Mouse (Mus musculus): ENCODE results near the gene Zfp184. TPM values are rescaled to one million over a fixed set of nuclear protein-coding genes. Genes with fewer than 3 reads are reported as not detected.

Zfp184 gene
- polyA plus RNA-seq, 1 experiment from 2014 or later, result 27.9 TPM

GRCm38 (mm10) chr13:21933626-21934548 is 11.0 kb upstream of the Zfp184 start:
- Histone ChIP-seq H3K27me3 (ENCODE audit: control insufficient read depth, insufficient read depth, low read length) (no peaks in the 10 kb centered on the region), H3K9me3 (ENCODE audit: control insufficient read depth, low read length) (no peaks in the 10 kb centered on the region), H3K4me1 (ENCODE audit: control insufficient read depth, insufficient read depth, low read length) (no peaks in the 10 kb centered on the region), H3K4me2 (peak overlapping the region; percentile 18; the same call in 1 of the 2 replicates), H3K4me3 (ENCODE audit: low read depth, low read length) (no peak overlapping the region), H3K27ac (ENCODE audit: low read depth, low read length) (no peak overlapping the region), H3K36me3 (ENCODE audit: control insufficient read depth, insufficient read depth, low read length) (no peaks in the 10 kb centered on the region), H3K9ac (ENCODE audit: low read length) (no peak overlapping the region)
- WGBS, result 2% methylated on average over 28 of the region's 28 CpGs
- DNase-seq (ENCODE audit: low spot score, missing footprints) (peak; percentile 95), ATAC-seq (ENCODE audit: low FRiP score) (0 out of 2 replicates have a peak, but pooled peaks have one; percentile 27)

GRCm38 (mm10) chr13:21934982-21935791 is 9.7 kb upstream of the Zfp184 start:
- WGBS, result 10% methylated on average over 17 of the region's 17 CpGs
- ATAC-seq (ENCODE audit: low FRiP score), result 0 out of 2 replicates have a peak, but pooled peaks have one; percentile 27
- H3K27ac ChIP-seq (ENCODE audit: low read depth, low read length), result no peak overlapping the region

GRCm38 (mm10) chr13:21935833-21936232 is 9.1 kb upstream of the Zfp184 start:
- ATAC-seq (ENCODE audit: low FRiP score) (no peak), DNase-seq (ENCODE audit: low spot score, missing footprints) (no peak)
- Histone ChIP-seq H3K27ac (ENCODE audit: low read depth, low read length) (no peak overlapping the region), H3K4me2 (peak overlapping the region; percentile 15; the same call in 1 of the 2 replicates), H3K4me3 (ENCODE audit: low read depth, low read length) (no peak overlapping the region), H3K27me3 (ENCODE audit: control insufficient read depth, insufficient read depth, low read length) (no peaks in the 10 kb centered on the region), H3K36me3 (ENCODE audit: control insufficient read depth, insufficient read depth, low read length) (no peaks in the 10 kb centered on the region), H3K9ac (ENCODE audit: low read length) (no peak overlapping the region), H3K9me3 (ENCODE audit: control insufficient read depth, low read length) (no peaks in the 10 kb centered on the region), H3K4me1 (ENCODE audit: control insufficient read depth, insufficient read depth, low read length) (no peaks in the 10 kb centered on the region)
- WGBS, result 3% methylated on average over 7 of the region's 7 CpGs

More at GRCm38 (mm10) chr13:21934982-21935791, 9.7 kb upstream of the Zfp184 start:
- no peaks in the 10 kb centered on the region for H3K9me3 ChIP-seq (ENCODE audit: control insufficient read depth, low read length)
- no peak overlapping the region for H3K4me2 ChIP-seq
- H3K9ac ChIP-seq (ENCODE audit: low read length), result no peak overlapping the region
- H3K4me3 ChIP-seq (ENCODE audit: low read depth, low read length), result no peak overlapping the region
- H3K4me1 ChIP-seq (ENCODE audit: control insufficient read depth, insufficient read depth, low read length), result no peaks in the 10 kb centered on the region
- no peaks in the 10 kb centered on the region for H3K36me3 ChIP-seq (ENCODE audit: control insufficient read depth, insufficient read depth, low read length)
- H3K27me3 ChIP-seq (ENCODE audit: control insufficient read depth, insufficient read depth, low read length), result no peaks in the 10 kb centered on the region
- DNase-seq (ENCODE audit: low spot score, missing footprints), result peak; percentile 95

- DNase-seq (ENCODE audit: low spot score, missing footprints) (peak; percentile 91), ATAC-seq (ENCODE audit: low FRiP score) (peak; percentile 4; the same call in 1 of the 2 replicates)
- Histone ChIP-seq H3K9ac (ENCODE audit: low read length) (no peak overlapping the region), H3K36me3 (ENCODE audit: control insufficient read depth, insufficient read depth, low read length) (no peaks in the 10 kb centered on the region), H3K4me1 (ENCODE audit: control insufficient read depth, insufficient read depth, low read length) (peaks cover 2% of the 10 kb centered on the region; the same call in 1 of the 2 replicates), H3K4me2 (peak overlapping the region; percentile 19), H3K9me3 (ENCODE audit: control insufficient read depth, low read length) (no peaks in the 10 kb centered on the region), H3K27ac (ENCODE audit: low read depth, low read length) (no peak overlapping the region), H3K27me3 (ENCODE audit: control insufficient read depth, insufficient read depth, low read length) (no peaks in the 10 kb centered on the region), H3K4me3 (ENCODE audit: low read depth, low read length) (no peak overlapping the region)
- WGBS, result under 1% methylated on average over 17 of the region's 17 CpGs
Observed at GRCm38 (mm10) chr13:21936968-21937367, 7.9 kb upstream of the Zfp184 start.

- ATAC-seq (ENCODE audit: low FRiP score), result peak; percentile 73
- WGBS, result 0% methylated on average over 19 of the region's 19 CpGs
- H3K9me3 ChIP-seq (ENCODE audit: control insufficient read depth, low read length), result no peaks in the 10 kb centered on the region
- no peaks in the 10 kb centered on the region for H3K36me3 ChIP-seq (ENCODE audit: control insufficient read depth, insufficient read depth, low read length)
- H3K27ac ChIP-seq (ENCODE audit: low read depth, low read length), result no peak overlapping the region
- peak overlapping the region; percentile 48 for H3K4me3 ChIP-seq (ENCODE audit: low read depth, low read length)
- no peaks in the 10 kb centered on the region for H3K27me3 ChIP-seq (ENCODE audit: control insufficient read depth, insufficient read depth, low read length)
- peak overlapping the region; percentile 50 for H3K4me2 ChIP-seq
- peaks cover 2% of the 10 kb centered on the region; the same call in 1 of the 2 replicates for H3K4me1 ChIP-seq (ENCODE audit: control insufficient read depth, insufficient read depth, low read length)
- peak; percentile 100 for DNase-seq (ENCODE audit: low spot score, missing footprints)
- peak overlapping the region; percentile 44; the same call in 1 of the 2 replicates for H3K9ac ChIP-seq (ENCODE audit: low read length)
Observed at GRCm38 (mm10) chr13:21940213-21940612, 4.7 kb upstream of the Zfp184 start.

GRCm38 (mm10) chr13:21940811-21941321 is 4.0 kb upstream of the Zfp184 start:
- ATAC-seq (ENCODE audit: low FRiP score) (peak; percentile 31), DNase-seq (ENCODE audit: low spot score, missing footprints) (peak; percentile 96)
- peaks cover 3% of the 10 kb centered on the region; the same call in 1 of the 2 replicates for H3K4me1 ChIP-seq (ENCODE audit: control insufficient read depth, insufficient read depth, low read length)
- under 1% methylated on average over 16 of the region's 16 CpGs for WGBS
- H3K4me2 ChIP-seq, result peak overlapping the region; percentile 50
- H3K9me3 ChIP-seq (ENCODE audit: control insufficient read depth, low read length), result no peaks in the 10 kb centered on the region
- peak overlapping the region; percentile 44; the same call in 1 of the 2 replicates for H3K9ac ChIP-seq (ENCODE audit: low read length)
- H3K36me3 ChIP-seq (ENCODE audit: control insufficient read depth, insufficient read depth, low read length), result no peaks in the 10 kb centered on the region
- H3K4me3 ChIP-seq (ENCODE audit: low read depth, low read length), result peak overlapping the region; percentile 48
- H3K27me3 ChIP-seq (ENCODE audit: control insufficient read depth, insufficient read depth, low read length), result no peaks in the 10 kb centered on the region
- H3K27ac ChIP-seq (ENCODE audit: low read depth, low read length), result no peak overlapping the region

- Histone ChIP-seq H3K36me3 (ENCODE audit: control insufficient read depth, insufficient read depth, low read length) (no peaks in the 10 kb centered on the region), H3K27ac (ENCODE audit: low read depth, low read length) (no peak overlapping the region), H3K4me1 (ENCODE audit: control insufficient read depth, insufficient read depth, low read length) (peaks cover 13% of the 10 kb centered on the region), H3K9me3 (ENCODE audit: control insufficient read depth, low read length) (no peaks in the 10 kb centered on the region), H3K4me2 (no peak overlapping the region), H3K9ac (ENCODE audit: low read length) (no peak overlapping the region), H3K4me3 (ENCODE audit: low read depth, low read length) (no peak overlapping the region), H3K27me3 (ENCODE audit: control insufficient read depth, insufficient read depth, low read length) (no peaks in the 10 kb centered on the region)
- no peak for DNase-seq (ENCODE audit: low spot score, missing footprints)
- ATAC-seq (ENCODE audit: low FRiP score), result no peak
- 70% methylated on average over 1 of the region's 1 CpGs for WGBS
Observed at GRCm38 (mm10) chr13:21943644-21944043, 1.2 kb upstream of the Zfp184 start.

GRCm38 (mm10) chr13:21944592-21944925 is 335 bp upstream of the Zfp184 start:
- ATAC-seq (ENCODE audit: low FRiP score), result no peak
- Histone ChIP-seq H3K4me2 (peak overlapping the region; percentile 85), H3K4me1 (ENCODE audit: control insufficient read depth, insufficient read depth, low read length) (peaks cover 13% of the 10 kb centered on the region), H3K36me3 (ENCODE audit: control insufficient read depth, insufficient read depth, low read length) (peaks cover under 1% of the 10 kb centered on the region; the same call in 1 of the 2 replicates), H3K4me3 (ENCODE audit: low read depth, low read length) (peak overlapping the region; percentile 78), H3K27me3 (ENCODE audit: control insufficient read depth, insufficient read depth, low read length) (no peaks in the 10 kb centered on the region), H3K9me3 (ENCODE audit: control insufficient read depth, low read length) (no peaks in the 10 kb centered on the region), H3K27ac (ENCODE audit: low read depth, low read length) (no peak overlapping the region), H3K9ac (ENCODE audit: low read length) (peak overlapping the region; percentile 33; the same call in 1 of the 2 replicates)
- under 1% methylated on average over 7 of the region's 7 CpGs for WGBS
- no peak for DNase-seq (ENCODE audit: low spot score, missing footprints)
